Mouse (Mus musculus) G1E (cell line): Measurements from ENCODE around the gene Ubr2. TPM values are rescaled to one million over a fixed set of nuclear protein-coding genes. Genes with fewer than 3 reads are reported as not detected.

ENCODE experiments used
- ATAC-seq: 2 replicates; pipeline ENCODE4 v1.8.0; 2016; ENCODE audit warnings: mild to moderate bottlenecking; ENCODE audit not compliant: insufficient number of reproducible peaks, poor library complexity, low FRiP score, severe bottlenecking; ENCODE audit errors: extremely low read depth
- DNase-seq: peaks from one replicate; pipeline ENCODE4 v3.0.0; 2012; ENCODE audit warnings: low spot score
- H3K27me3 ChIP-seq: 2 replicates; pipeline ENCODE4 v1.6.1; 2012; ENCODE audit warnings: mild to moderate bottlenecking, low read length, inconsistent platforms; ENCODE audit not compliant: insufficient read depth
- H3K36me3 ChIP-seq: replicated peaks from 2 replicates; pipeline ENCODE3; 2012; ENCODE audit warnings: mild to moderate bottlenecking, inconsistent platforms
- H3K4me1 ChIP-seq: 2 replicates; pipeline ENCODE4 v1.6.1; 2012; ENCODE audit warnings: low read depth, low read length, inconsistent platforms, mixed read lengths; ENCODE audit not compliant: insufficient read depth
- H3K4me3 ChIP-seq: 2 replicates; pipeline ENCODE4 v1.5.1; 2012; ENCODE audit warnings: low read depth, mild to moderate bottlenecking, inconsistent platforms, low read length, moderate library complexity, mixed read lengths
- H3K9me3 ChIP-seq: replicated peaks from 2 replicates; pipeline ENCODE4 v1.6.1; 2012; ENCODE audit warnings: inconsistent platforms
- CTCF ChIP-seq: IDR thresholded peaks from 2 replicates; pipeline ENCODE4 v1.5.1; 2012; ENCODE audit warnings: low read depth, low read length, inconsistent platforms, mixed read lengths
- GATA1 ChIP-seq: IDR thresholded peaks from 2 replicates; pipeline ENCODE4 v1.6.1; 2012; ENCODE audit warnings: borderline replicate concordance, low read length, inconsistent platforms, mixed read lengths
- GATA2 ChIP-seq: IDR thresholded peaks from 2 replicates; pipeline ENCODE4 v1.6.1; 2012; ENCODE audit warnings: low read depth, low read length, inconsistent platforms, borderline replicate concordance
- POLR2AphosphoS5 ChIP-seq: IDR thresholded peaks from 2 replicates; pipeline ENCODE4 v1.6.1; 2012; ENCODE audit warnings: low read depth, low read length, inconsistent platforms; ENCODE audit not compliant: insufficient replicate concordance
- TAL1 ChIP-seq: conservative IDR thresholded peaks from 2 replicates; pipeline ENCODE4 v1.6.1; 2012; ENCODE audit warnings: low read depth, low read length, inconsistent platforms, mixed read lengths
- polyA plus RNA-seq: library from polyadenylated mRNA; stranded (reverse); fragments of >175 nt; gene quantifications from 2 replicates; pipeline ENCODE4 v1.2.3, GENCODE M21; 2012
- total RNA-seq, 2 experiments: library from RNA; stranded (forward) in 1 of 2; stranded (reverse) in 1 of 2; fragments of 200-1000 nt in 1 of 2; fragments of >200 nt in 1 of 2; fragmentation: Nextera tagmentation in 1 of 2; gene quantifications; 2 replicates each; pipeline ENCODE4 v1.2.3; 2014 to 2017

Gene Ubr2
- total and polyA plus RNA-seq, 3 experiments = 14.6 to 116 (median 51.4) TPM

- H3K36me3 ChIP-seq = peaks cover 99% of the 10 kb centered on the region
- TF ChIP-seq CTCF = no peak
- no peak for TF ChIP-seq GATA2
- no peak for TF ChIP-seq GATA1
- no peak for TF ChIP-seq POLR2AphosphoS5
- TF ChIP-seq TAL1 = no peak
- no peaks in the 10 kb centered on the region for H3K27me3 ChIP-seq
- no peak for DNase-seq
- peaks cover 17% of the 10 kb centered on the region for H3K4me1 ChIP-seq
- H3K4me3 ChIP-seq = no peak overlapping the region
- no peaks in the 10 kb centered on the region for H3K9me3 ChIP-seq
- ATAC-seq = no peak
These were observed 43.5 kb downstream of the Ubr2 start for GRCm38 (mm10) chr17:46966892-46967291.

GRCm38 (mm10) chr17:46963186-46963585 is 47.2 kb downstream of the Ubr2 start:
- peaks cover 97% of the 10 kb centered on the region for H3K36me3 ChIP-seq
- no peak overlapping the region for H3K4me3 ChIP-seq
- no peak for TF ChIP-seq GATA2
- peaks cover 20% of the 10 kb centered on the region for H3K4me1 ChIP-seq
- H3K27me3 ChIP-seq = no peaks in the 10 kb centered on the region
- DNase-seq (no peak), ATAC-seq (no peak)
- no peaks in the 10 kb centered on the region for H3K9me3 ChIP-seq

- no peak for TF ChIP-seq GATA1
- no peak for TF ChIP-seq CTCF
- no peak for TF ChIP-seq GATA2
- TF ChIP-seq POLR2AphosphoS5 = no peak
- no peak for TF ChIP-seq TAL1
- ATAC-seq = no peak
These were observed 48.2 kb downstream of the Ubr2 start for GRCm38 (mm10) chr17:46962153-46962552.

GRCm38 (mm10) chr17:46960216-46960615 is 50.1 kb downstream of the Ubr2 start:
- TF ChIP-seq POLR2AphosphoS5 (no peak), GATA2 (no peak), GATA1 (no peak), TAL1 (no peak), CTCF (no peak)
- DNase-seq = no peak
- no peak overlapping the region for H3K4me3 ChIP-seq
- no peak for ATAC-seq
- H3K9me3 ChIP-seq = no peaks in the 10 kb centered on the region
- no peaks in the 10 kb centered on the region for H3K27me3 ChIP-seq
- H3K4me1 ChIP-seq = peaks cover 17% of the 10 kb centered on the region
- peaks cover 97% of the 10 kb centered on the region for H3K36me3 ChIP-seq

More at GRCm38 (mm10) chr17:46962153-46962552, 48.2 kb downstream of the Ubr2 start:
- Histone ChIP-seq H3K36me3 (peaks cover 97% of the 10 kb centered on the region), H3K4me1 (peaks cover 20% of the 10 kb centered on the region), H3K27me3 (no peaks in the 10 kb centered on the region), H3K9me3 (no peaks in the 10 kb centered on the region), H3K4me3 (no peak overlapping the region)
- DNase-seq = no peak

GRCm38 (mm10) chr17:46958045-46958444 is 52.3 kb downstream of the Ubr2 start:
- H3K36me3 ChIP-seq = peaks cover 96% of the 10 kb centered on the region
- H3K4me3 ChIP-seq = no peak overlapping the region
- peaks cover 12% of the 10 kb centered on the region for H3K4me1 ChIP-seq
- no peaks in the 10 kb centered on the region for H3K9me3 ChIP-seq
- no peak for ATAC-seq
- no peak for DNase-seq
- no peaks in the 10 kb centered on the region for H3K27me3 ChIP-seq
- TF ChIP-seq POLR2AphosphoS5 (no peak), GATA1 (no peak), GATA2 (no peak), TAL1 (no peak), CTCF (no peak)

GRCm38 (mm10) chr17:46946276-46946675 is 64.1 kb downstream of the Ubr2 start:
- TF ChIP-seq POLR2AphosphoS5 (no peak), GATA2 (no peak), TAL1 (no peak), GATA1 (no peak), CTCF (no peak)
- Histone ChIP-seq H3K4me1 (no peaks in the 10 kb centered on the region; the same call in 1 of the 2 replicates), H3K36me3 (peaks cover 86% of the 10 kb centered on the region), H3K27me3 (no peaks in the 10 kb centered on the region), H3K4me3 (no peak overlapping the region), H3K9me3 (no peaks in the 10 kb centered on the region)
- ATAC-seq (no peak), DNase-seq (no peak)

GRCm38 (mm10) chr17:46942421-46942820 is 67.9 kb downstream of the Ubr2 start:
- ATAC-seq (no peak), DNase-seq (no peak)
- Histone ChIP-seq H3K36me3 (peaks cover 99% of the 10 kb centered on the region), H3K4me1 (no peaks in the 10 kb centered on the region; the same call in 1 of the 2 replicates), H3K9me3 (no peaks in the 10 kb centered on the region), H3K4me3 (no peak overlapping the region), H3K27me3 (no peaks in the 10 kb centered on the region)
- TF ChIP-seq POLR2AphosphoS5 (no peak), GATA1 (no peak), GATA2 (no peak), TAL1 (no peak)
